Mouse (Mus musculus): Measurements from ENCODE around the gene Cyba. TPM values are rescaled to one million over a fixed set of nuclear protein-coding genes. Genes with fewer than 3 reads are reported as not detected.

The Cyba gene
- polyA plus RNA-seq, 1 experiment from 2014 or later, result 176 TPM

- Histone ChIP-seq H3K36me3 (peaks cover 34% of the 10 kb centered on the region), H3K9me3 (replicated peaks) (no peaks in the 10 kb centered on the region), H3K4me3 (no peak overlapping the region), H3K27ac (no peak overlapping the region), H3K4me2 (no peak overlapping the region), H3K27me3 (no peaks in the 10 kb centered on the region), H3K9ac (no peak overlapping the region), H3K4me1 (replicated peaks) (peaks cover 23% of the 10 kb centered on the region)
- ATAC-seq (replicated peaks; ENCODE audit: insufficient number of reproducible peaks, insufficient read depth, low FRiP score, low read depth), result no peak
- 49% methylated on average over 9 of the region's 9 CpGs for WGBS
Measured at GRCm38 (mm10) chr8:122419881-122420555, 12.7 kb downstream of the Cyba start.

GRCm38 (mm10) chr8:122415554-122415953 is 17.2 kb downstream of the Cyba start:
- Histone ChIP-seq H3K9ac (no peak overlapping the region), H3K4me2 (no peak overlapping the region), H3K9me3 (replicated peaks) (no peaks in the 10 kb centered on the region), H3K4me3 (no peak overlapping the region), H3K27me3 (no peaks in the 10 kb centered on the region), H3K27ac (no peak overlapping the region), H3K4me1 (replicated peaks) (peaks cover 9% of the 10 kb centered on the region; the same call in 1 of the 2 replicates), H3K36me3 (peaks cover 72% of the 10 kb centered on the region)
- WGBS, result 75% methylated on average over 6 of the region's 6 CpGs
- ATAC-seq (replicated peaks; ENCODE audit: insufficient number of reproducible peaks, insufficient read depth, low FRiP score, low read depth), result no peak

GRCm38 (mm10) chr8:122414311-122414710 is 18.4 kb downstream of the Cyba start:
- Histone ChIP-seq H3K9me3 (replicated peaks) (no peaks in the 10 kb centered on the region), H3K4me3 (no peak overlapping the region), H3K27me3 (no peaks in the 10 kb centered on the region), H3K4me1 (replicated peaks) (no peaks in the 10 kb centered on the region), H3K4me2 (no peak overlapping the region), H3K9ac (no peak overlapping the region), H3K27ac (no peak overlapping the region), H3K36me3 (peaks cover 85% of the 10 kb centered on the region)
- no peak for ATAC-seq (replicated peaks; ENCODE audit: insufficient number of reproducible peaks, insufficient read depth, low FRiP score, low read depth)
- 80% methylated on average over 9 of the region's 9 CpGs for WGBS

- WGBS, result 90% methylated on average over 7 of the region's 7 CpGs
- Histone ChIP-seq H3K27me3 (no peaks in the 10 kb centered on the region), H3K4me1 (replicated peaks) (no peaks in the 10 kb centered on the region), H3K9me3 (replicated peaks) (no peaks in the 10 kb centered on the region), H3K27ac (no peak overlapping the region), H3K4me2 (no peak overlapping the region), H3K36me3 (peaks cover 91% of the 10 kb centered on the region), H3K4me3 (no peak overlapping the region), H3K9ac (no peak overlapping the region)
- ATAC-seq (replicated peaks; ENCODE audit: insufficient number of reproducible peaks, insufficient read depth, low FRiP score, low read depth), result no peak
Measured at GRCm38 (mm10) chr8:122407678-122408077, 25.1 kb downstream of the Cyba start.

GRCm38 (mm10) chr8:122405146-122405805 is 27.5 kb downstream of the Cyba start:
- 64% methylated on average over 9 of the region's 9 CpGs for WGBS
- Histone ChIP-seq H3K9me3 (replicated peaks) (no peaks in the 10 kb centered on the region), H3K9ac (no peak overlapping the region), H3K4me3 (no peak overlapping the region), H3K4me2 (no peak overlapping the region), H3K27me3 (no peaks in the 10 kb centered on the region), H3K36me3 (peaks cover 90% of the 10 kb centered on the region), H3K4me1 (replicated peaks) (no peaks in the 10 kb centered on the region), H3K27ac (no peak overlapping the region)
- no peak for ATAC-seq (replicated peaks; ENCODE audit: insufficient number of reproducible peaks, insufficient read depth, low FRiP score, low read depth)

GRCm38 (mm10) chr8:122398186-122398585 is 34.5 kb downstream of the Cyba start:
- H3K4me1 ChIP-seq (replicated peaks), result no peaks in the 10 kb centered on the region
- no peak overlapping the region for H3K4me3 ChIP-seq
- H3K27ac ChIP-seq, result no peak overlapping the region
- ATAC-seq (replicated peaks; ENCODE audit: insufficient number of reproducible peaks, insufficient read depth, low FRiP score, low read depth), result no peak
- no peak overlapping the region for H3K9ac ChIP-seq
- no peaks in the 10 kb centered on the region for H3K9me3 ChIP-seq (replicated peaks)
- peaks cover 78% of the 10 kb centered on the region for H3K36me3 ChIP-seq
- H3K4me2 ChIP-seq, result no peak overlapping the region
- H3K27me3 ChIP-seq, result no peaks in the 10 kb centered on the region
- WGBS, result 93% methylated on average over 9 of the region's 9 CpGs

GRCm38 (mm10) chr8:122395291-122395690 is 37.4 kb downstream of the Cyba start:
- H3K4me1 ChIP-seq (replicated peaks), result no peaks in the 10 kb centered on the region
- H3K4me2 ChIP-seq, result no peak overlapping the region
- no peak overlapping the region for H3K9ac ChIP-seq
- WGBS, result 86% methylated on average over 6 of the region's 6 CpGs
- H3K27me3 ChIP-seq, result no peaks in the 10 kb centered on the region
- H3K9me3 ChIP-seq (replicated peaks), result no peaks in the 10 kb centered on the region
- no peak for ATAC-seq (replicated peaks; ENCODE audit: insufficient number of reproducible peaks, insufficient read depth, low FRiP score, low read depth)
- peaks cover 64% of the 10 kb centered on the region for H3K36me3 ChIP-seq
- H3K4me3 ChIP-seq, result no peak overlapping the region
- H3K27ac ChIP-seq, result no peak overlapping the region

GRCm38 (mm10) chr8:122393717-122394116 is 39.0 kb downstream of the Cyba start:
- Histone ChIP-seq H3K4me1 (replicated peaks) (no peaks in the 10 kb centered on the region), H3K27me3 (no peaks in the 10 kb centered on the region), H3K4me3 (no peak overlapping the region), H3K27ac (no peak overlapping the region), H3K36me3 (peaks cover 61% of the 10 kb centered on the region), H3K9me3 (replicated peaks) (no peaks in the 10 kb centered on the region), H3K4me2 (no peak overlapping the region), H3K9ac (no peak overlapping the region)
- no peak for ATAC-seq (replicated peaks; ENCODE audit: insufficient number of reproducible peaks, insufficient read depth, low FRiP score, low read depth)

GRCm38 (mm10) chr8:122390758-122391157 is 42.0 kb downstream of the Cyba start:
- no peaks in the 10 kb centered on the region for H3K9me3 ChIP-seq (replicated peaks)
- no peak overlapping the region for H3K9ac ChIP-seq
- H3K4me1 ChIP-seq (replicated peaks), result no peaks in the 10 kb centered on the region
- no peak overlapping the region for H3K4me2 ChIP-seq
- H3K27ac ChIP-seq, result no peak overlapping the region
- 86% methylated on average over 3 of the region's 3 CpGs for WGBS
- no peak overlapping the region for H3K4me3 ChIP-seq
- ATAC-seq (replicated peaks; ENCODE audit: insufficient number of reproducible peaks, insufficient read depth, low FRiP score, low read depth), result no peak
- H3K27me3 ChIP-seq, result no peaks in the 10 kb centered on the region
- H3K36me3 ChIP-seq, result peaks cover 69% of the 10 kb centered on the region

GRCm38 (mm10) chr8:122389357-122389756 is 43.4 kb downstream of the Cyba start:
- Histone ChIP-seq H3K4me2 (no peak overlapping the region), H3K4me3 (no peak overlapping the region), H3K4me1 (replicated peaks) (no peaks in the 10 kb centered on the region), H3K9ac (no peak overlapping the region), H3K9me3 (replicated peaks) (no peaks in the 10 kb centered on the region), H3K27me3 (no peaks in the 10 kb centered on the region), H3K36me3 (peaks cover 73% of the 10 kb centered on the region), H3K27ac (no peak overlapping the region)
- 89% methylated on average over 3 of the region's 3 CpGs for WGBS
- no peak for ATAC-seq (replicated peaks; ENCODE audit: insufficient number of reproducible peaks, insufficient read depth, low FRiP score, low read depth)

- H3K9me3 ChIP-seq (replicated peaks), result no peaks in the 10 kb centered on the region
- no peak overlapping the region for H3K9ac ChIP-seq
- peaks cover 58% of the 10 kb centered on the region for H3K36me3 ChIP-seq
- H3K27ac ChIP-seq, result no peak overlapping the region
- no peak overlapping the region for H3K4me2 ChIP-seq
- no peak overlapping the region for H3K4me3 ChIP-seq
- no peak for ATAC-seq (replicated peaks; ENCODE audit: insufficient number of reproducible peaks, insufficient read depth, low FRiP score, low read depth)
- WGBS, result 80% methylated on average over 4 of the region's 4 CpGs
- no peaks in the 10 kb centered on the region for H3K27me3 ChIP-seq
- peaks cover 7% of the 10 kb centered on the region for H3K4me1 ChIP-seq (replicated peaks)
Measured at GRCm38 (mm10) chr8:122383039-122383438, 49.7 kb downstream of the Cyba start.
